Mouse (Mus musculus): Measurements from ENCODE around the gene U2af1l4.

The U2af1l4 gene

DNA sequence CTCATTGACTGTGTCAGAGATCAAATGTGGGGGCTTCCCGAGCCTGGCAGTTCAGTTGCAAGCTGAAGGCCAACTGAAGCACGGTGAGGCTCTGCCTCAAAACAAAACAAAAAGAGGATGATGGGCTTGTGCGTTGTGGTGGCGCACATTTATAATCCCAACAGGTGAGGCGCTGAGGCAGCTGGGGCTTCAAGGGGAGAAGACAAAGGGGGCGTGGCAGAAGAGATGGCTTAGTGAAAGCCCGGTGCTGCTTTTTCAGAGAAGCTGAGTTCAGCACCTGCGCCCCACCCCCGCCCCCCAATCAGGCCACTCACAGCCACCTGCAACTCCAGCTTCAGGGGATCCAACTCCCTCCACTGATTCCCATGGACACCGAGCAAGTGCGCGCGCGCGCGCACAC, 45.4 kb downstream of the U2af1l4 start:
- DNase-seq (ENCODE audit: low read depth, low spot score) = no peak

DNA sequence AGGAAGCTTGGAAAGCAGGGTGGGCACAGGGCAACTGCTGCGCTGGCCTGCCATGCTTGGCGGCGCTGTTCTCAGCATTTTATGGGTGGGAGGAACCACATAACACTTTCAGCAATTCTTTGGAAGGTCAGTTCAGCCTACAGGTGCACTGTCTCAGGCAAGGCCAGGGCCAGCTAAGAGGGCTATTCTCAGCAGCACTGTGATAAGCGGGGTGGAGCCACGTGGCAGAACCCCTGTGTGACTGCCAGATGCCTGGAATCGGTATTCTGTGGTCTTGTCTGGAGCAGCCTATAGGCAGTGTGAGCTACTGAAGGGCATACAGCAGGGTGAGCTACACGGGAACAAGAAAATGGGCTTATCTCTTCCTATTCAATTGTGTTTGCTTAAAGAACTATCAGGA, 46.9 kb downstream of the U2af1l4 start:
- DNase-seq (ENCODE audit: low read depth, low spot score) = no peak

GRCm38 (mm10) chr7:30612654-30613402, 49.7 kb downstream of the U2af1l4 start, which contains the start of gene Upk1a:
TSS of gene Upk1a (minus strand) at chr7:30612847.
- no peak for DNase-seq (ENCODE audit: low read depth, low spot score)

DNA sequence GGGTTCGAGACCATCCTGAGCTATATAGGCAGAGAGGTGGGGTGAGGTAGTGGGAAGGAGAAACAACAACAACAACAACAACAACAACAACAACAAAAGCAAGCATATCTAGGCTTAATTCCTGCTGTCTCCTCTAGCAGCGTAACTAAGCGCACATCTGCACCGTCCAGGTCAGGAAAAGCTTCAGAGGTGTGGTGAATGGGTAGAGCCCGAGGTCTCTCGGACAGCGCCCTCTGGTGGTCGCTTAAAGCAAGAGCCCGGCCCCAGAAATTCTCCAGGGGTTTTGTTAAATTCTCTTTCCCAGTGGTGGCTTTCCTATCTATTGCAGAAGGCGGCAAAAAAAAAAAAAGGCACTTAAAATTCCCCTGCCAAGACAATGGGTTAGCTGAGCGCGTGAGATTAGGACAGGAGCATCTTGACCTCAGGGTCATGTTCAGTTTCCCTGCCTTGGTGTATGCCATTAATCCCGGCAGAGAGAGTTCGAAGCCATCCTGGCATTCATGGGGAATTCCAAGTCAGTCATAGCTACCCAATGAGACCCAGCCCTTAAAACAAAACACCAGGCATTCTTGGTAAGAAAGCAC, 50.5 kb downstream of the U2af1l4 start:
- DNase-seq (ENCODE audit: low read depth, low spot score) = peak; percentile 67

- DNase-seq (ENCODE audit: low read depth, low spot score) = peak; percentile 58
Observed at GRCm38 (mm10) chr7:30614454-30614853, 51.4 kb downstream of the U2af1l4 start.
